21 mouse cellular contexts compared by ENCODE assay signal in the genomic region with DNA sequence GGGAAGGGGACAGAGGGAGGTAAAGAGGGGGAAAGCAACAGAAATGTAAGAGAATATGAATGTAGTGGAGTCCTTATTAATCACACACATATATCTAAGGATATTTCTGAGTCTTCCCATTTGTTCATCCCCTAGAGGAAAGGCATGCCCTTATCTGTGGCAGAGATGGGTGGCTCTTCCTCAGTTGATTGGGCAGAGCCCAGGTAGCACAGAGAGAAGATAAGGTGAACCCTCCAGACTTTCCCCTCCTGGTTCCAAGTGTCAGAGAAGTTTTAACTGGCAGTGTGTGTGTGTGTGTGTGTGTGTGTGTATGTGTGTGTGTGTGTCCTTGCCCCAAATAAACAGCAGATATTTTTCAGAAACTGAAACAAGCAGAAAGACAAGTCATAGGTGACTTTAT.
DNase-seq lines count a peak whose midpoint lies in the region; ATAC-seq and TF ChIP-seq lines count a peak whose summit lies in the region.
"Had no signal": no experiment of that assay in that cellular context is flagged by ENCODE, and none has a peak within 500 bp of the region (broad histone marks: within the 10 kb centered on the region; RNA-seq: fewer than 3 reads in every experiment).

No protein-coding gene starts in this region.

- no peaks in the 10 kb centered on the region for H3K27me3 ChIP-seq in liver, embryonic 11.5 days (replicated peaks; ENCODE audit: control insufficient read depth, insufficient read depth, low read length)
- no peaks in the 10 kb centered on the region for H3K27me3 ChIP-seq in liver, embryonic 12.5 days (replicated peaks)
- H3K27me3 ChIP-seq in liver, postnatal 0 days (ENCODE audit: insufficient read depth, low read length) = no peaks in the 10 kb centered on the region
- H3K27me3 ChIP-seq: CH12.LX, Patski had no signal

- no peaks in the 10 kb centered on the region for H3K4me1 ChIP-seq in liver, embryonic 11.5 days (replicated peaks; ENCODE audit: control insufficient read depth, insufficient read depth, low read length)
- peaks cover 5% of the 10 kb centered on the region; the same call in 1 of the 2 replicates for H3K4me1 ChIP-seq in liver, embryonic 12.5 days
- no peaks in the 10 kb centered on the region for H3K4me1 ChIP-seq in liver, postnatal 0 days (ENCODE audit: insufficient read depth)

- no peak overlapping the region for H3K27ac ChIP-seq in liver, embryonic 11.5 days (ENCODE audit: low read depth, low read length)
- no peak overlapping the region for H3K27ac ChIP-seq in liver, embryonic 12.5 days
- H3K27ac ChIP-seq in liver, postnatal 0 days (ENCODE audit: low read depth) = no peak overlapping the region

- H3K9me3 ChIP-seq in liver, embryonic 11.5 days (ENCODE audit: control insufficient read depth, low read length) = no peaks in the 10 kb centered on the region
- H3K9me3 ChIP-seq in liver, embryonic 12.5 days (replicated peaks) = no peaks in the 10 kb centered on the region
- no peaks in the 10 kb centered on the region for H3K9me3 ChIP-seq in liver, postnatal 0 days (ENCODE audit: low read length)
- H3K9me3 ChIP-seq: G1E had no signal

- no peaks in the 10 kb centered on the region for H3K36me3 ChIP-seq in liver, embryonic 11.5 days (ENCODE audit: control insufficient read depth, insufficient read depth, low read length)
- no peaks in the 10 kb centered on the region for H3K36me3 ChIP-seq in liver, embryonic 12.5 days
- no peaks in the 10 kb centered on the region for H3K36me3 ChIP-seq in liver, postnatal 0 days (replicated peaks; ENCODE audit: insufficient read depth, low read length)
- H3K36me3 ChIP-seq: G1E had no signal

- peak; percentile 45 for DNase-seq in heart, adult 11 months
- no peak for DNase-seq in heart, postnatal 10 days
- DNase-seq in liver, embryonic 11.5 days (ENCODE audit: low spot score) = no peak
- no peak for DNase-seq in liver
- DNase-seq in liver, postnatal 0 days = no peak
- DNase-seq: adrenal gland, adult 2 months; adrenal gland, adult 8-10 months; adrenal gland, postnatal 10 days; adrenal gland, postnatal 14 days; adrenal gland, postnatal 25 days; adrenal gland, postnatal 36 days; B cell, adult 2 months; cerebellum, adult 11 months; cerebellum, adult 11-12 months; cerebellum, adult 18-20 months had no signal

- H3K4me2 ChIP-seq in liver, embryonic 11.5 days = no peak overlapping the region
- no peak overlapping the region for H3K4me2 ChIP-seq in liver, embryonic 12.5 days
- H3K4me2 ChIP-seq in liver, postnatal 0 days (ENCODE audit: low read depth, low read length) = no peak overlapping the region

- no peak for TF ChIP-seq EP300 in liver, postnatal 0 days (IDR thresholded peaks at IDR 0.05; ENCODE audit: low read depth)

- peak; percentile 75 for ATAC-seq in liver, embryonic 11.5 days (replicated peaks; ENCODE audit: low FRiP score)
- ATAC-seq in liver, embryonic 12.5 days = peak; percentile 71
- ATAC-seq in liver, postnatal 0 days = no peak
- ATAC-seq: activated CD4-positive, CD25-positive, alpha-beta regulatory T cell, adult 4 months; CD4-positive, CD25-positive, alpha-beta regulatory T cell, adult 4 months; Patski had no signal

- TF ChIP-seq CTCF in liver, postnatal 0 days (IDR thresholded peaks at IDR 0.05; ENCODE audit: low read depth) = no peak

- no peak overlapping the region for H3K4me3 ChIP-seq in liver, embryonic 11.5 days (ENCODE audit: low read depth, low read length)
- no peak overlapping the region for H3K4me3 ChIP-seq in liver, embryonic 12.5 days
- H3K4me3 ChIP-seq in liver, postnatal 0 days (ENCODE audit: low read depth, low read length) = no peak overlapping the region

- intact Hi-C loops in heart, postnatal 10 days (cut with DNase I) = no loop called here

- no peak overlapping the region for H3K9ac ChIP-seq in liver, embryonic 11.5 days (ENCODE audit: low read depth, low read length)
- no peak overlapping the region for H3K9ac ChIP-seq in liver, embryonic 12.5 days
- H3K9ac ChIP-seq in liver, postnatal 0 days (replicated peaks) = no peak overlapping the region
